Mouse (Mus musculus): ENCODE measurements around the gene Cdsn. TPM values are rescaled to one million over a fixed set of nuclear protein-coding genes. Genes with fewer than 3 reads are reported as not detected.

Cdsn gene
- polyA plus RNA-seq, 1 experiment from 2014 or later = 0.50 TPM

GRCm38 (mm10) chr17:35590410-35591218, 38.7 kb downstream of the Cdsn start:
- Histone ChIP-seq H3K9ac (ENCODE audit: low read length) (no peak overlapping the region), H3K27me3 (ENCODE audit: control insufficient read depth, insufficient read depth, low read length) (no peaks in the 10 kb centered on the region), H3K4me2 (ENCODE audit: low read length) (no peak overlapping the region), H3K4me3 (ENCODE audit: control insufficient read depth in 1 of 2, insufficient read depth in 1 of 2, low read depth in 1 of 2, low read length in 2 of 2) (no peak overlapping the region), H3K4me1 (ENCODE audit: control insufficient read depth in 2 of 2, insufficient read depth in 2 of 2, low read length in 2 of 2) (no peaks in the 10 kb centered on the region), H3K27ac (replicated peaks in 1 of 2; ENCODE audit: control insufficient read depth in 1 of 2, insufficient read depth in 1 of 2, low read depth in 2 of 2, low read length in 2 of 2) (no peak overlapping the region), H3K9me3 (ENCODE audit: control insufficient read depth, low read length) (peaks cover 3% of the 10 kb centered on the region; the same call in 1 of the 2 replicates), H3K36me3 (ENCODE audit: control insufficient read depth, insufficient read depth, low read length) (no peaks in the 10 kb centered on the region)
- 50% methylated on average over 21 of the region's 21 CpGs for WGBS
- no peak for ATAC-seq (ENCODE audit: insufficient number of reproducible peaks, insufficient read depth, low FRiP score, low read depth)

GRCm38 (mm10) chr17:35591219-35591578, 39.3 kb downstream of the Cdsn start:
- Histone ChIP-seq H3K36me3 (ENCODE audit: control insufficient read depth, insufficient read depth, low read length) (no peaks in the 10 kb centered on the region), H3K4me1 (ENCODE audit: control insufficient read depth in 2 of 2, insufficient read depth in 2 of 2, low read length in 2 of 2) (no peaks in the 10 kb centered on the region), H3K4me3 (ENCODE audit: control insufficient read depth in 1 of 2, insufficient read depth in 1 of 2, low read depth in 1 of 2, low read length in 2 of 2) (no peak overlapping the region), H3K4me2 (ENCODE audit: low read length) (no peak overlapping the region), H3K9ac (ENCODE audit: low read length) (no peak overlapping the region), H3K9me3 (ENCODE audit: control insufficient read depth, low read length) (peaks cover 3% of the 10 kb centered on the region; the same call in 1 of the 2 replicates), H3K27me3 (ENCODE audit: control insufficient read depth, insufficient read depth, low read length) (no peaks in the 10 kb centered on the region), H3K27ac (replicated peaks in 1 of 2; ENCODE audit: control insufficient read depth in 1 of 2, insufficient read depth in 1 of 2, low read depth in 2 of 2, low read length in 2 of 2) (no peak overlapping the region)
- WGBS = 92% methylated on average over 7 of the region's 7 CpGs
- ATAC-seq (ENCODE audit: insufficient number of reproducible peaks, insufficient read depth, low FRiP score, low read depth) = no peak

GRCm38 (mm10) chr17:35591731-35592130, 39.8 kb downstream of the Cdsn start:
- Histone ChIP-seq H3K9me3 (ENCODE audit: control insufficient read depth, low read length) (peaks cover 3% of the 10 kb centered on the region; the same call in 1 of the 2 replicates), H3K4me3 (ENCODE audit: control insufficient read depth in 1 of 2, insufficient read depth in 1 of 2, low read depth in 1 of 2, low read length in 2 of 2) (no peak overlapping the region), H3K4me2 (ENCODE audit: low read length) (no peak overlapping the region), H3K36me3 (ENCODE audit: control insufficient read depth, insufficient read depth, low read length) (no peaks in the 10 kb centered on the region), H3K27ac (replicated peaks in 1 of 2; ENCODE audit: control insufficient read depth in 1 of 2, insufficient read depth in 1 of 2, low read depth in 2 of 2, low read length in 2 of 2) (no peak overlapping the region), H3K27me3 (ENCODE audit: control insufficient read depth, insufficient read depth, low read length) (no peaks in the 10 kb centered on the region), H3K9ac (ENCODE audit: low read length) (no peak overlapping the region), H3K4me1 (ENCODE audit: control insufficient read depth in 2 of 2, insufficient read depth in 2 of 2, low read length in 2 of 2) (no peaks in the 10 kb centered on the region)
- ATAC-seq (ENCODE audit: insufficient number of reproducible peaks, insufficient read depth, low FRiP score, low read depth) = no peak
- 89% methylated on average over 15 of the region's 15 CpGs for WGBS

GRCm38 (mm10) chr17:35592131-35592530, 40.2 kb downstream of the Cdsn start:
- no peak for ATAC-seq (ENCODE audit: insufficient number of reproducible peaks, insufficient read depth, low FRiP score, low read depth)
- no peaks in the 10 kb centered on the region for H3K27me3 ChIP-seq (ENCODE audit: control insufficient read depth, insufficient read depth, low read length)
- WGBS = 81% methylated on average over 9 of the region's 9 CpGs
- peaks cover 2% of the 10 kb centered on the region; the same call in 1 of the 2 replicates for H3K9me3 ChIP-seq (ENCODE audit: control insufficient read depth, low read length)
- no peaks in the 10 kb centered on the region for H3K36me3 ChIP-seq (ENCODE audit: control insufficient read depth, insufficient read depth, low read length)
- H3K27ac ChIP-seq (replicated peaks in 1 of 2; ENCODE audit: control insufficient read depth in 1 of 2, insufficient read depth in 1 of 2, low read depth in 2 of 2, low read length in 2 of 2) = no peak overlapping the region
- no peak overlapping the region for H3K4me3 ChIP-seq (ENCODE audit: control insufficient read depth in 1 of 2, insufficient read depth in 1 of 2, low read depth in 1 of 2, low read length in 2 of 2)
- no peaks in the 10 kb centered on the region for H3K4me1 ChIP-seq (ENCODE audit: control insufficient read depth in 2 of 2, insufficient read depth in 2 of 2, low read length in 2 of 2)
- H3K4me2 ChIP-seq (ENCODE audit: low read length) = no peak overlapping the region
- no peak overlapping the region for H3K9ac ChIP-seq (ENCODE audit: low read length)

GRCm38 (mm10) chr17:35593786-35594185, 41.9 kb downstream of the Cdsn start:
- no peak overlapping the region for H3K27ac ChIP-seq (replicated peaks in 1 of 2; ENCODE audit: control insufficient read depth in 1 of 2, insufficient read depth in 1 of 2, low read depth in 2 of 2, low read length in 2 of 2)
- H3K36me3 ChIP-seq (ENCODE audit: control insufficient read depth, insufficient read depth, low read length) = no peaks in the 10 kb centered on the region
- H3K4me3 ChIP-seq (ENCODE audit: control insufficient read depth in 1 of 2, insufficient read depth in 1 of 2, low read depth in 1 of 2, low read length in 2 of 2) = no peak overlapping the region
- no peak overlapping the region for H3K4me2 ChIP-seq (ENCODE audit: low read length)
- WGBS = 28% methylated on average over 4 of the region's 4 CpGs
- H3K9me3 ChIP-seq (ENCODE audit: control insufficient read depth, low read length) = no peaks in the 10 kb centered on the region
- H3K27me3 ChIP-seq (ENCODE audit: control insufficient read depth, insufficient read depth, low read length) = no peaks in the 10 kb centered on the region
- H3K4me1 ChIP-seq (ENCODE audit: control insufficient read depth in 2 of 2, insufficient read depth in 2 of 2, low read length in 2 of 2) = no peaks in the 10 kb centered on the region
- ATAC-seq (ENCODE audit: insufficient number of reproducible peaks, insufficient read depth, low FRiP score, low read depth) = no peak
- H3K9ac ChIP-seq (ENCODE audit: low read length) = no peak overlapping the region

- no peak overlapping the region for H3K27ac ChIP-seq (replicated peaks in 1 of 2; ENCODE audit: control insufficient read depth in 1 of 2, insufficient read depth in 1 of 2, low read depth in 2 of 2, low read length in 2 of 2)
- no peaks in the 10 kb centered on the region for H3K4me1 ChIP-seq (ENCODE audit: control insufficient read depth in 2 of 2, insufficient read depth in 2 of 2, low read length in 2 of 2)
- ATAC-seq (ENCODE audit: insufficient number of reproducible peaks, insufficient read depth, low FRiP score, low read depth) = no peak
- 71% methylated on average over 7 of the region's 7 CpGs for WGBS
- H3K9ac ChIP-seq (ENCODE audit: low read length) = no peak overlapping the region
- H3K4me3 ChIP-seq (ENCODE audit: control insufficient read depth in 1 of 2, insufficient read depth in 1 of 2, low read depth in 1 of 2, low read length in 2 of 2) = no peak overlapping the region
- H3K27me3 ChIP-seq (ENCODE audit: control insufficient read depth, insufficient read depth, low read length) = no peaks in the 10 kb centered on the region
- no peaks in the 10 kb centered on the region for H3K36me3 ChIP-seq (ENCODE audit: control insufficient read depth, insufficient read depth, low read length)
- H3K9me3 ChIP-seq (ENCODE audit: control insufficient read depth, low read length) = no peaks in the 10 kb centered on the region
- no peak overlapping the region for H3K4me2 ChIP-seq (ENCODE audit: low read length)
These were observed 42.5 kb downstream of the Cdsn start for GRCm38 (mm10) chr17:35594456-35594855.

GRCm38 (mm10) chr17:35597399-35597798, 45.5 kb downstream of the Cdsn start:
- Histone ChIP-seq H3K4me2 (ENCODE audit: low read length) (no peak overlapping the region), H3K9ac (ENCODE audit: low read length) (no peak overlapping the region), H3K9me3 (ENCODE audit: control insufficient read depth, low read length) (no peaks in the 10 kb centered on the region), H3K27me3 (ENCODE audit: control insufficient read depth, insufficient read depth, low read length) (no peaks in the 10 kb centered on the region), H3K27ac (replicated peaks in 1 of 2; ENCODE audit: control insufficient read depth in 1 of 2, insufficient read depth in 1 of 2, low read depth in 2 of 2, low read length in 2 of 2) (no peak overlapping the region), H3K4me1 (ENCODE audit: control insufficient read depth in 2 of 2, insufficient read depth in 2 of 2, low read length in 2 of 2) (no peaks in the 10 kb centered on the region), H3K4me3 (ENCODE audit: control insufficient read depth in 1 of 2, insufficient read depth in 1 of 2, low read depth in 1 of 2, low read length in 2 of 2) (no peak overlapping the region), H3K36me3 (ENCODE audit: control insufficient read depth, insufficient read depth, low read length) (no peaks in the 10 kb centered on the region)
- 89% methylated on average over 3 of the region's 3 CpGs for WGBS
- no peak for ATAC-seq (ENCODE audit: insufficient number of reproducible peaks, insufficient read depth, low FRiP score, low read depth)

- no peak for ATAC-seq (ENCODE audit: insufficient number of reproducible peaks, insufficient read depth, low FRiP score, low read depth)
- Histone ChIP-seq H3K4me2 (ENCODE audit: low read length) (no peak within 1 kb of the TSS), H3K9ac (ENCODE audit: low read length) (no peak within 1 kb of the TSS), H3K9me3 (ENCODE audit: control insufficient read depth, low read length) (no peaks in the 10 kb centered on the region), H3K4me3 (ENCODE audit: control insufficient read depth in 1 of 2, insufficient read depth in 1 of 2, low read depth in 1 of 2, low read length in 2 of 2) (no peak within 1 kb of the TSS), H3K36me3 (ENCODE audit: control insufficient read depth, insufficient read depth, low read length) (no peaks in the 10 kb centered on the region), H3K27ac (replicated peaks in 1 of 2; ENCODE audit: control insufficient read depth in 1 of 2, insufficient read depth in 1 of 2, low read depth in 2 of 2, low read length in 2 of 2) (no peak within 1 kb of the TSS), H3K27me3 (ENCODE audit: control insufficient read depth, insufficient read depth, low read length) (peaks cover 7% of the 10 kb centered on the region; the same call in 1 of the 2 replicates), H3K4me1 (ENCODE audit: control insufficient read depth in 2 of 2, insufficient read depth in 2 of 2, low read length in 2 of 2) (no peaks in the 10 kb centered on the region)
- WGBS = 49% methylated on average over 2 of the region's 2 CpGs
These were observed 49.3 kb downstream of the Cdsn start, which contains the start of gene Sfta2 for GRCm38 (mm10) chr17:35601249-35601648. Sfta2 (plus strand) TSS chr17:35601549.
